Mouse (Mus musculus) liver, embryonic 18 days (tissue): ENCODE results near the gene Praf2. TPM values are rescaled to one million over a fixed set of nuclear protein-coding genes. Genes with fewer than 3 reads are reported as not detected.

Experiments used
- polyA plus RNA-seq: library from polyadenylated mRNA; depleted of rRNA; stranded (reverse); fragments of >200 nt; gene quantifications from 2 replicates; pipeline ENCODE4 v1.2.3, GENCODE M21; 2012; rRNA removed

The Praf2 gene
- polyA plus RNA-seq: 3.3 and 4.0 TPM in 2 replicates

DNA sequence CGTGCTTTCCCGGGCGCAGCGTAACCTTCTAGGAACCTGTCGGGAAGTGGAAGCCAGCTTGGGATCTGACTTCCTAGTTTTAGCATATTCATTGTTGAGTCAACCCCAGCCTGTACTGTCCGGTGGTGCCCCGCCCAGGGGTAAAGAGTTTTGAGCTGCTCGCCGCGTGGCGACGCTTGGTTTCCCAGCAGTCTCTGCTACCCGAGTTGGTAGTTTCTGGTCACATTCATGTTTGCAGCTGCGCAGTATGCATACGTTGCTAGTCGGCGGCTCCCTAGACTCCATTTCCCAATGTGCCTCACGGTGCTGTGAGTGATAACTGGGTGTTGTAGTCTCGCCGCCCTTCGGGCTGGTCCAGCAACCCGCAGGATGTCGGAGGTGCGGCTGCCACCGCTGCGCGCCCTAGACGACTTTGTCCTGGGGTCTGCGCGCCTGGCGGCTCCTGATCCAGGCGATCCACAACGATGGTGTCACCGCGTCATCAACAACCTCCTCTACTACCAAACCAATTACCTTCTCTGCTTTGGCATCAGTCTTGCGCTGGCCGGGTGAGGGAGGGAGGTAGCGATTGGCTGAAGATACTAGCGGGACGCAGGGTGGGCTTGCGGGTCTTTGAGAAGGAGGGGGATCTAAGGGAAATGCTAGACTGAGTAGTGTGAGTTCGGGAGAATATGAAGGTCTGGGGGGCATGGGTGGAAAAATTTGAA lies at the start of gene Praf2:
TSS of gene Praf2 (plus strand) at position 225 of the 707 bp plus-strand sequence.

GRCm38 (mm10) chrX:7680864-7681263 lies 47.4 kb upstream of the Praf2 start, which contains the start of gene Magix:
TSS of gene Magix (minus strand) at chrX:7681251.

GRCm38 (mm10) chrX:7696954-7697381 lies 31.3 kb upstream of the Praf2 start, which contains the start of gene Gpkow:
TSS of gene Gpkow (plus strand) at chrX:7697131.

DNA sequence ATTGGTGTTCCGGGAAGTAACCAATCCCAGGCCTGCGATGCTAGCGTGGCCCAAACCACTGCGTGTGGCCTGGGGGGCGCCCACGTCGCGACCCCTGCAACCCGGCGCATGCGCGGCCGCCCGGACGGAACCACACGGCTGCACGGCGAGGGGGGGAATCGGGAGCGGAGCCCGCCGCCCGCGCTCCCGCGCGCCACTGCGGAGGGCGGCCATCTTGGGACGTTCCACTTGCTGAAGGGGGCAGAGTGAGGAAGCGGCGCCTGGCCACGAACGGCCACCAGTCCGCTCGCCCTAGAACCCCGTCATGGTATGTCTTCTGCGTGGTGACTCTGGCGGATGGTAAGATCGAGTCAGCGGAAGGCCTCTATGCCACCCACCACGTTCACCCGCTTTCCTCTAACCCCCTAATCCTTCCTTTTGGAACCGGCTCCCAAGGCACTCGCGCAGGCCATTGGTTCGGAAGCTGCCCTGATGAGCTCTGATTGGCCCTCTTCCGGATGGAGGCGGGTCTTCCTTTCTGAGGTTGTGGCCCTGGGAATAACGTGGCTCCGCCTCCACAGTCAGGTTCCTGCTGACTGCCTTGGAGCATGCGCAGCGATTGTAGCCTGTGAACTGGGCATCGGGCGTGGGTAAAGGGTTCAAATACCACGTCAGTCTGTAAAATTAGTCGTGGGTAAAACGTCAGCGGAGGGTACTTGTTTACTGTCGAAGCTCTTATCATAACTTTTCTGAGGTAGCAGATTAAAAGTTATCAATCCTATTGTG lies 13.9 kb upstream of the Praf2 start, which contains the start of gene Wdr45:
TSS of gene Wdr45 (plus strand) at position 199 of the 765 bp plus-strand sequence.

GRCm38 (mm10) chrX:7721514-7722281 lies 6.5 kb upstream of the Praf2 start, which contains the start of gene Gm45208:
TSS of gene Gm45208 (plus strand) at chrX:7722245.

DNA sequence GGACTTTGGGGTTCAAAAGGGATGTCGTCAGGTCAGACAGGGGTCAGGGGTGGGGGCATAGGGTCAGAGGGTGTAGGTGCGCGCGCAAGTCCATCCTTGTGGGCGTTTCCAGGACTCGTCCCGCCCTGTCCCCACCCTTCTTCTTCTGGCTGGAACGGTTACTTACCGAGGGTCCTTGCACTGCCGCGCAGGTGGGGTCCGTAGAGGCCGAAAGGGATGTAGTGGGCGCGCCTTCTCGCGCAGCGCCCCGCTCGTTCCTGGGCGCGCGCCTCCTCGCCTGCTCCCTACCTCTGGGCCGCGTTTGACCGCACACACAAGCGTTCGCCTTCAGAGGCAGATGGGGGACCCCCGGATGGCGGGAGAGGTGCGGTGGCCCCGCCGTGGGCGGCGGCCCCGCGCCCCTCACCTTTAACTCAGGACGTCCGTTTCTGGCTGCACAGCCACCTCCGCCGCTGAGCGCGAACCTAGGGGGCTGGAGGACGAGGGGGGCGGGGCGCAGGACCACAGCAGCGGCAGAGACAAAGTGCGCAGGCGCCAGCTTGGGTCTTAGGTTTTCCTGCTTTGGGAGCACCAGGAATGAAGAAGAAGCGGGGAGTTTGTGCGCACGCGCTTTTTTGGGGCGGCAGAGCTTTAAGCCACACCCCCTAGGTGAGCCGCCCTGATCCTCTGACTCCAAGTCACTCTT lies 22.3 kb downstream of the Praf2 start, which contains the start of gene Ccdc120:
TSS of gene Ccdc120 (minus strand) at position 474 of the 685 bp plus-strand sequence.

GRCm38 (mm10) chrX:7762137-7762920 lies 34.1 kb downstream of the Praf2 start, which contains the start of gene Tfe3:
TSS of gene Tfe3 (plus strand) at chrX:7762560.

Other genes starting within 250 kb of the Praf2 start
- not detected in 2 replicates for gene Foxp3, start 154.8 kb upstream of the Praf2 start, polyA plus RNA-seq
- 0.46 and 0.56 TPM in 2 replicates for gene Ppp1r3f, start 154.2 kb upstream of the Praf2 start, polyA plus RNA-seq
- 6.9 and 7.6 TPM in 2 replicates for gene Ccdc22, start 122.9 kb upstream of the Praf2 start, polyA plus RNA-seq
- 0.05 and 0.06 TPM in 2 replicates for gene Cacna1f, start 121.4 kb upstream of the Praf2 start, polyA plus RNA-seq
- 0.23 and 0.28 TPM in 2 replicates for gene Syp, start 90.0 kb upstream of the Praf2 start, polyA plus RNA-seq
- 2.9 and 3.9 TPM in 2 replicates for gene Prickle3, start 71.2 kb upstream of the Praf2 start, polyA plus RNA-seq
- 37.9 and 40.3 TPM in 2 replicates for gene Plp2, start 57.0 kb upstream of the Praf2 start, polyA plus RNA-seq
- 0.44 and 0.87 TPM in 2 replicates for gene Magix, start 47.2 kb upstream of the Praf2 start, polyA plus RNA-seq
- 6.4 and 6.9 TPM in 2 replicates for gene Gpkow, start 31.3 kb upstream of the Praf2 start, polyA plus RNA-seq
- 19.9 and 21.9 TPM in 2 replicates for gene Wdr45, start 14.1 kb upstream of the Praf2 start, polyA plus RNA-seq
- gene Gm45208, start 6.2 kb upstream of the Praf2 start, polyA plus RNA-seq: 0.05 TPM in 1 of 2 replicates, not detected in the other
- gene Ccdc120, start 22.5 kb downstream of the Praf2 start, polyA plus RNA-seq: 2.8 and 3.8 TPM in 2 replicates
- 5.0 and 5.3 TPM in 2 replicates for gene Tfe3, start 34.1 kb downstream of the Praf2 start, polyA plus RNA-seq
- gene Gripap1, start 61.3 kb downstream of the Praf2 start, polyA plus RNA-seq: 24.9 and 29.9 TPM in 2 replicates
- 0.28 and 0.29 TPM in 2 replicates for gene Kcnd1, start 93.8 kb downstream of the Praf2 start, polyA plus RNA-seq
- gene Otud5, start 112.9 kb downstream of the Praf2 start, polyA plus RNA-seq: 24.6 and 26.4 TPM in 2 replicates
- gene Pim2, start 149.8 kb downstream of the Praf2 start, polyA plus RNA-seq: 2.5 and 2.7 TPM in 2 replicates
- gene Slc35a2, start 155.6 kb downstream of the Praf2 start, polyA plus RNA-seq: 14.2 and 16.2 TPM in 2 replicates
- gene Pqbp1, start 170.8 kb downstream of the Praf2 start, polyA plus RNA-seq: 36.0 and 38.7 TPM in 2 replicates
- gene Timm17b, start 170.9 kb downstream of the Praf2 start, polyA plus RNA-seq: 22.3 and 23.0 TPM in 2 replicates
- gene Gm10491, start 179.4 kb downstream of the Praf2 start, polyA plus RNA-seq: not detected in 2 replicates
- not detected in 2 replicates for gene Gm10490, start 181.1 kb downstream of the Praf2 start, polyA plus RNA-seq
- 0.01 TPM in 2 replicates for gene Pcsk1n, start 191.4 kb downstream of the Praf2 start, polyA plus RNA-seq
- not detected in 2 replicates for gene Eras, start 200.2 kb downstream of the Praf2 start, polyA plus RNA-seq
- gene Hdac6, start 219.4 kb downstream of the Praf2 start, polyA plus RNA-seq: 15.8 and 17.9 TPM in 2 replicates
- gene Gata1, start 249.6 kb downstream of the Praf2 start, polyA plus RNA-seq: 46.9 and 48.4 TPM in 2 replicates